Mouse (Mus musculus): ENCODE measurements around the gene Cox7a2.

DNA sequence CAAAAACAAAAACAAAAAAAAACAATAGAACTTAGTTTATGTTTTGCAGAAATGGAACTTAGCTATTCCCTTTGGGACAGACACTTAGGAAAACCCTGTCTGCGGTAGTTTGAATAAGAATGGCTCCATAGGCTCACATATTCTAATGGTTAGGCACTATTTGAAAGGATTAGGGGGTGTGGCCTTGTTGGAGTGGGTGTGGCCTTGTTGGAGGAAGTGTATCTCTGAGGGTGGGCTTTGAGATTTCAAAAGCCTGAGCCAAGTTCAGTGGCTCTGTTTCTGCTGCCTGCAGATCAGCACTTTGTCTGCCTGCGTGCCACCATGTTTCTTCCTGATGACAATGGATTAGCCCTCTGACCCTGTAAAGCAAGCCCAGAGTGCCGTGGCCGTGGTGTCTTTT, 14.6 kb downstream of the Cox7a2 start:
- TF ChIP-seq CTCF (IDR thresholded peaks at IDR 0.05) (no peak), EP300 (IDR thresholded peaks at IDR 0.05) (no peak)

Measured in lung, postnatal 0 days (tissue).